Mouse (Mus musculus) adrenal gland, adult 18-20 months (tissue): ENCODE results near the gene Ptdss2. TPM values are rescaled to one million over a fixed set of nuclear protein-coding genes. Genes with fewer than 3 reads are reported as not detected.
A peak's percentile ranks its signal among the peaks of the same experiment; 100 is the strongest.

Experiments
- DNase-seq, 2 experiments: peaks; one replicate each; pipeline ENCODE4 v3.0.0; 2021 to 2022; ENCODE audit warnings: low spot score in 2 of 2
- long read RNA-seq, 2 experiments: library from polyadenylated mRNA; stranded (forward); transcript quantifications; one replicate each; pipeline ENCODE4 v2.0.0; 2021
- total RNA-seq, 2 experiments: library from RNA; stranded (reverse); gene quantifications; 1 replicate in 1 of 2; 2 replicates in 1 of 2; pipeline ENCODE4 v1.2.3; 2021

Gene Ptdss2
- 10 to 100 TPM; 39.2 to 40.4 TPM for total RNA-seq
- long read RNA-seq, experiment 1, transcript Ptdss2-201 (12 exons, 3,624 nt): major isoform, 23 of 32 reads
- long read RNA-seq, experiment 1, partial matches to known transcripts: 1 of 32 reads
- long read RNA-seq, experiment 1, other reads (novel, unspliced or antisense): 6 of 32 reads
- long read RNA-seq, experiment 2, transcript Ptdss2-201 (12 exons, 3,624 nt): major isoform, 133 of 156 reads
- long read RNA-seq, experiment 2, partial matches to known transcripts: 7 of 156 reads
- long read RNA-seq, experiment 2, other reads (novel, unspliced or antisense): 16 of 156 reads

DNA sequence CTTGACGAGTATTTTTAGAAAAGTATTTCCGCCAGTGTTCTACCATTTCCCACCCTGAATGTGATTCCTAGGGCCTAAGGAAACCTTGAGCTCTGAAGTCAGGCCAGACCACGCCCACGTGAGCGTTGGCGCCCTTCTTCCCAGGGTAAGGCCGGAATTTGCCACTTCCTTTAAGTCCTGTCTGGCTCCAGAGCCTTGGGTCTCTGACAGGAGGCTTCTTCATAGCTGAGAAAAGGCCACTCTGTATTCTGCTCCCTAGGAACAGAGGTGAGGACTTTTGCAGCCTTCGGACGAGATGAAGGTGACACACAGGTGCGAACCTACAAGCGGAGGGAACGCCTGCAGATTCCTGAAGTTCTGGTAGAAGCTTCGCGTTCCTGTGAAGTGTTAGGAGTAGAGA, at the start of gene Ptdss2:
Gene Ptdss2, plus strand, starts transcription at position 138 of the 400 bp plus-strand sequence.
- DNase-seq: peak in 1 of 2 experiments; percentile 48

DNA sequence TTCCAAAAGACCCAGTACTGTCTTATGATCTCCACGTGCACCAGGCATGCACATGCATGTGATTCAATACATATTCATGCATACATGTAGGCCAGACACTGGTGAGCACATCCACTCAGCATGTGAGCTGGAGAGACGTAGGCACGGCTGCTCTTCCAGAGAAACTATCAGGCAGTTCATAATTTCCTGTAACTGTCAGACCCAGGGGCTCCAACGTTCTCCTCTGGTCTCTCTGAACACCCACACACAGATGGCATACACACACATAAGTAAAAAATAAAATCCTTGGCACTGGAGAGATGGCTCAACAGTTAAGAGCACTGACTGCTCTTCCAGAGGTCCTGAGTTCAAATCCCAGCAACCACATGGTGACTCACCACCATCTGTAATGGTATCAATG, 48.4 kb upstream of the Ptdss2 start:
- no peak for DNase-seq

DNA sequence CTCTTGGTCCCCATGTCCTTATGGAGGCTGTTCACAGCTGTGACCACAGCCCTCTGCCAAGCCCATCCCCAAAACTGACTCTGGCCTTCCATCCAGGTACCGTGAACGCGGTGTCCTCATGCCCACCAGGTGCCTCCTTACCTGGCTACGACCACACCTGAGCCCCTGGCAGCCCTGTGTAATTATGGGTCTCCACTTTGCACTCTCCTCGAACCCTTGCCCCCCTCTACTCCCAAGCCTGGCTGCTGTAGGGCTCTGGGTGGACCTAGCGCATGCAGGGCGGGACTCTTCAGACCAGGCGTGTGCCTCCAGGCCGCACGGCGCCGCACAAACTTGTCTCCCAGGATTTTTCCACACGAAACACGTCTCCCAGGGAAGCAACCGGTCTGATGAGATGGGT, 44.3 kb upstream of the Ptdss2 start, which contains the start of gene Pkp3:
Gene Pkp3, plus strand, starts transcription at position 378 of the 400 bp plus-strand sequence.
- no peak for DNase-seq

DNA sequence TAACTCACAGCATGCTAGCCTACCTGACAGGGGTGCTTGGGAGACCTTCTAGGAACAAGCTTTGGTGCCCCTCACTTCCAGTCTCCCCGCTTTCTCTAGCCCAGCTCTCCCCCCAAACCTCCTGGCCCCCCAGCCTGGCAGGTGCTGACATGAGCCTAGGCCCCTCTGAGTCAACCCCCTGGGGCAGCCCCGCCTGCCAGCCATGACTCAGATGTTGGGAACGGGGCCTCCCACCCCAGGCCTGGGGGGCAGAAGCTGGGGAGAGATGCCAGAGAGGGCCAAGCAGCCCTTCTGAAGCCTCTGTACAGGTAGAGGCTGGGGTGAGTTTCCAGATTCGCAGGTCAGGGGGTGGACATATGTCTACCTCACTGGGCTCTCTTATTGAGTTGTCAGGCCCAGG, 43.3 kb upstream of the Ptdss2 start:
- DNase-seq: no peak

DNA sequence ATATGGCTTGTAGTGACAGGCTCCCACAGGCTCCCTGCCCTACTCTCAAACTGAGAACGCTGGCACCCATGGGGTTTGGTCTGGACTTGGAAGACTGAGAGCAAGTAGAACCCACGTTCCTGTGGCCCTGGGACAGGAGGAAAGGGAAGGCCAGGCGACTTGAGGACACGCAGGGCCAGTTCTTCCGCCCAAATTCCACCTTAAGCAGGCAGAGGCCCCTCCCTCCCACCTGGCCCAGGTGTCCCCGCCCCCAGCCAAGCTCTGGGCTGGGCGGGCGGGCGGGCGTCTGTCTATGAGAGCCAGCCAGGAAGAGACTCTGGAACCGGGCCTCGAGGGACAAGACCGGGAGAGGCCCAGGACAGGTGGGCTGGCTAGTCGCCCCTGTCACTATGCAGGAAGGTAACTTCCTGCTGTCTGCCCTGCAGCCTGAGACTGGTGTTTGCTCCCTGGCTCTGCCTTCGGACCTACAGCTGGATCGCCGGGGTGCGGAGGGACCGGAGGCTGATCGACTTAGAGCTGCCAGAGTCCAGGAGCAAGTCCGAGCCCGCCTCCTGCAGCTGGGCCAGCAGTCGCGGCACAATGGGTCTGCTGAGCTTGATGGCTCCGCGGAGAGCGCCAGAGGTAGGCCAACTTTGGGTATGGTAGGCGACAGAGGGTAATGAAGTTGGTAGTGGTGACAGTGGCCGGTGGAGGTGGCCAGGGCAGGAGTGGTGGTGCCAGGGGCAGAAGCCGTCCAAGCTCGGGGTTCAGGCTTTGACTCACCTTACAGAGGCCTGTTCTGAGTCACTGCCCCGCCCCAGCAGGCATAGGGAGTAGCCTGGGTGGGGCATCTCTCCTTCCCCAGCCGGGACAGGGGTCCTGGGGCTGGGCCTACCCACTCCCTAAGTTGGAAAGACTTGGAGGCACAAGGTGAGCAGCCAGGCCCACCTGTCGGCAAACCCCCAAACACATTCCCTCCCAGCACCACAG, 42.4 kb upstream of the Ptdss2 start:
- DNase-seq: no peak

DNA sequence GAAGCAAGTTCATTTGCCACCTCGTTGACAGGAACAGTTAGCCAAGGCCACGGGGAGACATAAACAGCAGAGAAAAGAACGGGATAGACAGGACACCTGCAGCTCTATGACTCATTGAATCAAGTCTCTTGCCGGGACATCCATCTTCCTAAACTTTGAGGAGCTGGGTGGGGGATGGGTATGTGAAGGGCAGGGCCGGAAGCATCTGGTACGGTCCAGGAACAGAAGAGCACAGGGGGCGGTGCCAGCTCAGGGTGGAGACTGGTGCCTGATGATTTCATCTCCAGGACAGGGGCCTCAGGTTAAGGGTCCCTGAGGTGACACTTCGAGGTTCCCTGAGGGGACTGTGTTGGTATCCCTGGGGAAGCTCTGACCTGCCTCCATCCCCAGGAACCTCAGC, 34.3 kb upstream of the Ptdss2 start:
- DNase-seq: no peak

DNA sequence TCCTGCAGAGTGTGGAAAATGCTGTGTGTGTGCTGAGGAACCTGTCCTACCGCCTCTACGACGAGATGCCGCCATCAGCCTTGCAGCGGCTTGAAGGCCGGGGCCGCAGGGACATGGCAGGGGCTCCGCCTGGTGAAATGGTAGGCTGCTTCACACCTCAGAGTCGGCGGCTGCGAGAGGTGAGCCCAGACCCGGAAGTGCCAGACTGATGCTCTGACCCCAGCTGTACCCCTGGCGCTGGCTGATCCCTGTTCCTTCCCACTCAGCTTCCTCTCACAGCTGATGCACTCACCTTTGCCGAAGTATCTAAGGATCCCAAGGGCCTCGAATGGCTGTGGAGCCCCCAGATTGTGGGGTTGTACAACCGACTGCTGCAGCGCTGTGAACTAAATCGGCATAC, 33.7 kb upstream of the Ptdss2 start:
- no peak for DNase-seq

DNA sequence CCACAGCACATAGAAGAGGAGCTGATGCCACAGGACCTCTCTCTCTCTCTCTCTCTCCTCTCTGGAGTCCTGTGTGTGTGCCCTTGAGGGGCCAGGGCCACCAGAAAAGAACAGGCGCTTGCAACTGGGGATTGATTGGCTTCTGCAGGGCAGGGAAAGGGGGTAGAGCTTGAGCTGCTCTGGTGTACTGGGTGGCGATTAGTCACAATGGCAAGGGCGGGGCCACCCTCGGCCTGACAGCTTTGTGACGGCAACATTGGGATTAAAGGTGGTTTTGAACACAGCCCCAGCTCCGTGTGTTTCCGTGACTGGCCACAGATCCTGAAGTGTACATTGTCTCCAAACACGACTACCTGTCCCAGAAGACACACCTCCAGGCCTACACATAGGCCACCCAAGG, 32.0 kb upstream of the Ptdss2 start:
- DNase-seq: no peak

DNA sequence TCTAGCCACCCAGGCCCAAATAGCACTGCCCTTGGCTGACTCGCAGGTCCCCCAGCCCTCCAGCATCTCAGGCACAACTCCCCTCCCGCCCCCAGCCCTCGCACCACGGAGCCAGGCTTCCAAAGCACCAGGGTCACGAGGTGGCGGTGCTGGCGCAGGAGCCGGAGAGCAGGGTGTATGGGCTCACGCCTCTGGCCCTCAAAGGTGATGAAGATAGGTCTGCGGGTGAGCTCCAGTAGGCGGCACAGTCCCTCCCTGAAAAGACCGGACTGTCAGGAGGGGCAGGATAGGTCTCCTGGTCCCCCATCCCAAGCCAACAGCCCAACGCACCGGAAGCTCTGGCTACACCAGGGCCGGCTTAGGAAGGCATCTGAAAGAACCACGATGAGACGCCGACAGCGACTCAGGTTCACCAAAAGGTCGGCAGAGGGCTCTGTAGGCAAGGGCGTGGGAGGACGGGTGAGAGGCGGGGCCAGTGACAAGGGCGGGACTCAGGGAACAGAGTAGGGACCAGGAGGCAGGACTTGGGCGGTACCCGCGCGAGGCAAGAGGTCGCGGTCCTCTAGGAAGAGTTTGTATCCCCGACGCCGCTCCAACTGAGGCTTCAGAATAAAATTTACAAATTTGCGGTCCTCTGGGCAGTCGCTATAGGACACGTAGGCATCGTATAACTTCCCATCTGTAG, 30.0 kb upstream of the Ptdss2 start:
- DNase-seq: peak; percentile 80 to 82

DNA sequence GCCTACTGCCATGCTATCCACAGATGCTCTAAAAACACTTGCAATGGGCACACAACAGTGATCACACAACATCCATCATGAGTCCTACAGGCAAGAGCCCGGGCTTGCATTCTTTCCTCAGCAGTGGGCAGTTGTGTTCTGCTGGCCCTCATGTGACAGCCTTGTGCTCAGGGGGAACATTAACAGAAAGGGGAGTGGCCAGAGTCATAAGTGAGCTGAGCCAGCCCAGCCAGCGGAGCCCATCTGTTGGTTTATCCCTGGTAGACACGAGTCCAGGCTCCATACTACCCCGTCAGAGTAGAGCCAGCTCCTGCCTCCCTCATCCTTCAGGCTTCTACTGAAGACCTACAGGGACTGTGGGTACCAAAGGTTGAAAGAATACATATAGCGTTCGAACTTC, 28.2 kb upstream of the Ptdss2 start:
- DNase-seq: no peak

DNA sequence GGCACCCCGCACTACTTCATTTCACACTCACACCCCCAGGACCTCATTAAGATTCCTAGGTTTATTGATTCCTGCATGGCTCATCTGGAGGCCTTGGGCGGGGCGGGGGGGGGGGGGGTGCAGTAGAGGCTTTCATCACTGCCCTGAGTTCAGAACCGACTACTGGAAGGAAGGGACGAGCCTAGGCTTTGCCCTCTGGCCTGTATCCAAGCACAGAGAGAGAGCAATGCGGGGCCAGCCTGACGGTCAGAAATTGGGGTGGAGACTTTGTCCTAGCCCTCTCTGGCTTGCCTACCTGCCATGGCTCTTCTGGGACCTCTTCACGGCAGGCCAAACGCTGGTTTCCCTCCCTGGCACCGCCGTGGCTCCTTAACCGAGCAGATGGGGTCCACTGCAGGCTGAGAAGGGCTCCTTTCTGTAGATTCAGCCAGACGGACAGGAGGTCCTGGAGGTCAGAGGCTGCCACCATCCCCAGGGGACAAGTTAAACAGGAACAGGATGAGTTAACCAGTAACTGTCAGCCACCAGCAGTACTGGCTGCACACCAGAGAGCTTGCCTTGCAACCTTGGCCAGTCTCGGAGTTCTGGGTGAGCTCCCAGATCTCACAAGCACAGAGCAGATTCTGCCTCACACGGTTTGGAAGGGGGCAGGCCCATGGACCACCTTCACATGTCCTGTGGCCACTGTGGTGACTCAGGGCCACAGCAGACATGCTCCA, 27.5 kb upstream of the Ptdss2 start:
- no peak for DNase-seq

DNA sequence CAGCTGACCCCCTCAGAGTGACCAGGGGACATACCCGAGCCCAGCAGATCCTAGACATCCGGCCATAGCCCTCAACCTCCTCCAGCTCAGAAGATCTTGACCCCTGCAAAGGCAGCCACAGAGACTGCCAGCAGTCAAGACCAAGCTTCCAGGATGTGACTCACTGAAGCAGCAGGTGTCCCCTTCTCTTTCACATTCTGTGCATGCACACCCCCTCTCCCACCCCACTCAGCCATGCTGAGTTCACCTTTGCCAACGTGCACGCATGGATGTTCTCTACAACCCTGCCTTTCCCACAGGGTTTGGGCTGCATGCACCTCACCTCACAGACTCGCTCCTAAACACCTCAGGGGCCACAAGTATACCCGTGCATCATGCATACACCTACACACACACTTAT, 26.2 kb upstream of the Ptdss2 start:
- DNase-seq: no peak

DNA sequence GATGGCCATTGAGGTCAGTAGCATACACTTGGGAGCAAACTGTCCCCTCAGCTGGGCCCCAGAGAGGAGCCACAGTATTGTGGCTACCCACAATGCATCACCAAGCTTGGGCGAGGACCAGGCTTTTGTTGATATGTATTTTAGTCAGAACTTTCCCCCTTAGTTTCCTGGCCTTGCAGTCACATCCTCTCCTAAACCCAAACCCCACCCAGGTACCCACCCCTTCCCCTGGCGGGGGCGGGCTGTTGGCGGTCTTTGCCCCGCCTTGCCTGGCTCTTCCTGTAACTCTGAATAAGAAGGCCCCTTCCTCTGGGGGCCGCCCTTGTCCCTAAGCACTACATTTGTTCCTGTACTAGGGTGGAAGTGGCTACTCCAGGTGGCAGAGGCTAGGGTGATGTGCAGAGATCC, 25.5 kb upstream of the Ptdss2 start:
- peak in 1 of 2 experiments; percentile 42 for DNase-seq

DNA sequence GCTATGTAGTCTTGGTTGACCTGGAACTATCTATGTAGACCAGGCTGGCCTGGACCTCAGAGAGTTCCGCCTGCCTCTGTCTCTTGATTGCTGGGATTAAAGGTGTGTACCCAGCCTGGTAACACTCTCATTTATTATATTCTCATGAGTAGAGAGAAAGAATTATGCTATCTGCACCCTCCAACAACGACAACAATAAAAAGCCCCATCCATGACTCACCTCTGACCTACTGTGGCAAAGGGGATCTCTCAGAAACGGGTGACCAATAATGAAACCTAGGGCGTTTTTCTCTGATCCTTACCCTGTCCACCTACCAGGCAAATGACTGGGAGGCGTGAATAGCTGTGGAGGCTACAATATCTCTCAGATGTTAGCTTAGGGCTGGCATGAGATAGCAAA, 25.0 kb upstream of the Ptdss2 start:
- no peak for DNase-seq

DNA sequence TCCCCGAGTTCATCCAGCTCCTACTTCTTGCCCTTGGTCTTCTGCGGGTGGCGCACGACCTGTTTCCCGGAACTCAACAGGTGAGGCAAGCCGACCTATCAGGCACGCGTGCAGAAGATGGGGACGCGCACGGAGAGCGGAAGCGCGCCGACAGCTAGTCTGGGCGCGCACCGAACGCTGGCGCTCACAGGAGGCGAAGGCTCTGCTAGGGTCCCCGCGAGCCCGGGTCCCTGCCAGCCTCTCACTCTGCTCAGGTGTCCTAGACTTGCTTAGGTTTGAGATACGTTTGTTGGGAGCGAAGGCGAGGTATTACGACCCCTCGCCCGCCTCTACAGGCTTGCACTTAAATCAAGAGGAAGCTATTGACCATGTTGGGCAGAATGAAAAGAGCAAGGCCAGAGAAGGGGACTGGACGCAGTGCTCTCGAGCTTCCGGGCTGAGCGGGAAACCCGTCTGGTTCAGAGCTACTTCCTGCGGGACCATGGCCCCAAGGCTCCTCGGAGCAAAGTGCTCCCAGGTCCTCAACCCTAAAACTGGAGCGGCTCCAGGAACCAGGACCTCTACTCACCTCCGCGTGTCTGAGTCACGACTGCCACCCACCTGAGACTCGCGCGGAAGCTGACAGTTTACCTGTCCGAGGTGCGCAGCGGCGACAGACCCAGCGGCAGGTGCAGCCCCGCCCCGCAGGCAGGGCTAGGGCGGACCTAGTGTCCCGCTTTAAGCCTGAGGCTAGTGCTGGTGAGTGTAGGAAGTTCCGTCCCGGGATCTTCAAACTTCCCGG, 22.1 kb upstream of the Ptdss2 start, which contains the start of gene Sigirr:
Gene Sigirr, minus strand, starts transcription at position 662 of the 781 bp plus-strand sequence.
- no peak for DNase-seq

DNA sequence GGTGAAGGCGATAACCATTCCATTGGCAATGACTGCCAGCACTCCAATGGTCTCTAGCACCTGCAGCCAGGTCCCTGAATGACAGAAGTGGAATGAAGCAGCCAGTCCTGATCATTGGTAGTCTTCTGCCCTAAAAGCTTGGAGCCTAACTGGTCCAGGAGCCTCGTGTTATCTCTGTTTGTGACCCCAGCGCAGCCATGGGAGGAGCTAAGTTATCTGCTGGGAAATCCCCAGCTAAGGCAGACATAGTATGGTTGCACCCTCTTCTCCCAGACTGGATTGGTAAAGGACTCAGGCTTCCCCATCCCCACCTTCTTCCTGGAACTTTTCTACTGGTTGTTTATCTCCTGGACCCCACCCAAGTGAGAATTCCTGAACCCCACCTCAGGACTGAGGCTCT, 19.0 kb upstream of the Ptdss2 start:
- DNase-seq: no peak

DNA sequence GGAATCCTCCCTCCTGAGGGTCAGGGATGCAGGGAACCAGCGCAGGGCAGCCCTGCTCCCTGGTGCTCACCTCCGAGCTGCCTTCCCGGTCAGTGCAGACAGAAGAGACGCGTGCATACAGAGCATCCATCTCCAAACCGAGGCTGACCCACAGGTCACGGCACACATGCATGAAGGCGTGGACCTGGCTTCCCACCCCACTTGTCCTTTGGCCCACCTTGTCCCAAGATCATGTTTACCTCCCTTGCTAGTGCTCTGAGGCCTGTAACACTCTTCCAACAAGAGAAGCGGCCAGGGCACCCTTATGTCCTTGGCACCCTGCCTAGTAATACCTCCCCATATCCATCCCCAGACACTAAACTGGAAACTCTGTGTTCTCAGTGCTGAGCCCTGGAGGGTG, 6.3 kb upstream of the Ptdss2 start:
- DNase-seq: no peak

DNA sequence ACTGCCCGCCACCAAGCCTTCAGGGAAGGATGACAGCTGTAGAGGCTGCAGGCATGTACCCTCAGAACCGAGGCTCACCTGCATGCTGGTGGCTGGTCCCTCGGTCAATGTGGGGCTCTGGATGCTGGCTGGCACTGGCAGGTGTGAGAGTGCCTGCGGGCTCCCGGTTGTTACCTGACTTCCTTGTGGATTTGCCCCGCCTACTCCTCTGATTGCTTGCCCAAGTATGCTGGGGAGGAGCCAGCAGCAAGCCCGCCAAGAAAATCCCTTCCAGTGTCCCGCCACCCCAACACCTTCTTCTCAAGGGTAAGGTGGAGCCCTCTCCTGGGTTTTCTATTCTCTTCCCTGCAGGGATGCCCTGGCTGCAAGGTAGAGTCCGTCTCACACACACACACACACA, 4.5 kb upstream of the Ptdss2 start, which contains the start of gene Ano9:
Gene Ano9, minus strand, starts transcription at position 171 of the 400 bp plus-strand sequence.
- no peak for DNase-seq

DNA sequence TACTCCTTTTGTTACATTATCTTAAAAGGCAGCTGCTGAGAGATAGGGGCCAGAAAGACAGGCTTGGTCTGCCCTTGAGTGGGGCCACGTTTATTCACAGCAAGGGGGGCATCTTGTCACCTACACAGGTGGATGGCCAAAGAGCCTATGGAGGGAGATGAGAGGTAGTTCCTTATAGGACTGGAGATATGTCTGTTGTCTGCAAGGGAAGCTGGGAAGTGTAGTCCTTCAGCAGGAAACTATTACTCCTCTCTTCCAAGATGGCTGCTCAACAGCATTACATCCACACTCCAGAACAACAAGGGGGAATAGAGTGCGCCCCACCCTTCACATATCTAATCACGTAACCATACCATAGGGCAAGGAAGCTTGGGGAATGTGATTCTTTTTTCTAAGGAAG, 2.7 kb upstream of the Ptdss2 start:
- no peak for DNase-seq

DNA sequence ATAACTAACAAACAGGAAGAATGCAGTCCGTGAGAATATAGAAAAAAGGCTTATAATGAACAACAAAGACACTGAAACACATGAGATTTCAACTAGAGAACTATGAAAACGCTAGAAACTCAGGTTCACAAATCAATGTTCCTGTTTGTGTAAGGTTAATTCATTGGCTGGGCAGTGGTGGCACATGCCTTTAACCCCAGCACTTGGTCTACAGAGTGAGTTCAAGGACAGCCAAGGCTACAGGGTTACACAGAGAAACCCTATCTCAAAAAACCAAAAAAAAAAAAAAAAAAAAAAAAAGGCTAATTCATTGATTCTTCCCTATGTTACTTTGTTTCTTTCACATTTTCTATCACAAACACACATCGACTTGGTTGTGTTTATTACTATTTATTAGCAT, 1.6 kb upstream of the Ptdss2 start:
- DNase-seq: no peak
